Comparison of ENCODE assay signal across 10 mouse cellular contexts in the genomic region with DNA sequence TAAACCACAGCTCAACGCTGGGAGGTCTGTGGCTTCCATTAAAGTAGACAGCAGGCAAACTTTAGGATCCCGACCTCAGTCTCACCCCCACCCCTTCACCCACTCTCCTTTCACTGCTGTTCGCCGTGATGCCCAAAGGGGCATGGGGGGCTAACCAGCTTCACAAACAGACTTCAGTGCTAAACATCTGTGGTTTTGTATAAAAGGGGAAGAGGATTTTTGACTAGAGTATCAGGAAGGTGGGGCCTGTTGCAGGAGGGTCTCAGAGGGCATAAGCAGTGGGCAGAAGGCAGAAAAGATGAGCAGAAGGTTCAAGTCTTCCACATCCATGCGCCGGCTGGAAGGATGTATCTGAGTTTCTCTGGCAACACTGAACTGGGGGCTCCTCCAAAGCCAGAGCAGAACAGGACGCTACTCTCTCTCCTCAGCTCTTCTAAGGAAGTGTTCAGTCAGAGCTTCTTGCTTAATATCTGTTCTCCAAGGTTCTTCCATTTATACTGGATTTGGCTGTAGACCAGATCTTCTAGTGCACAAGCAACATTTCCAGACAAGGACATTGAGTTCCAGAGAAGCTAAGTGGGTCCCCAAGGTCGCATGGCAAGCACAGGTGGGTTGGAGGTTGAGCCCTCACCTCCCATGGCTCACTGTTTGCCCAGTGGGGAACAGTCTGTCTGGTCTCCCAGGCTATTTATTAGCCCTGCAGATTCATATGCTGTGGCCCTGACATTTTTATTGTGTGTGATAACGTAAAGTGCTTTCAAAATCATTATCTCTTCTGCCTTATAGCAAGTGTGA. TPM values are rescaled to one million over a fixed set of nuclear protein-coding genes. Genes with fewer than 3 reads are reported as not detected.
A peak's percentile ranks its signal among the peaks of the same experiment; 100 is the strongest.
DNase-seq lines count a peak whose midpoint lies in the region; ATAC-seq lines count a peak whose summit lies in the region.
"Had no signal": no experiment of that assay in that cellular context is flagged by ENCODE, and none has a peak within 500 bp of the region (broad histone marks: within the 10 kb centered on the region; RNA-seq: fewer than 3 reads in every experiment).

No protein-coding gene starts in this region.

- H3K27me3 ChIP-seq in heart, embryonic 13.5 days (replicated peaks), result no peaks in the 10 kb centered on the region
- peaks cover 7% of the 10 kb centered on the region; the same call in 1 of the 2 replicates for H3K27me3 ChIP-seq in hindbrain, embryonic 12.5 days
- peaks cover 30% of the 10 kb centered on the region for H3K27me3 ChIP-seq in midbrain, embryonic 12.5 days

- intact Hi-C loops in heart, postnatal 36 days (cut with DNase I), result no loop called here

- peaks cover 41% of the 10 kb centered on the region for H3K4me1 ChIP-seq in heart, embryonic 13.5 days
- H3K4me1 ChIP-seq in hindbrain, embryonic 12.5 days, result peaks cover 27% of the 10 kb centered on the region
- H3K4me1 ChIP-seq in midbrain, embryonic 12.5 days, result peaks cover 24% of the 10 kb centered on the region

- H3K4me3 ChIP-seq in heart, embryonic 13.5 days, result peak overlapping the region; percentile 87
- H3K4me3 ChIP-seq in hindbrain, embryonic 12.5 days, result peak overlapping the region; percentile 58; the same call in 1 of the 2 replicates
- no peak overlapping the region for H3K4me3 ChIP-seq in midbrain, embryonic 12.5 days
- H3K4me3 ChIP-seq: liver, embryonic 15.5 days had no signal

- no peak overlapping the region for H3K27ac ChIP-seq in heart, embryonic 13.5 days (replicated peaks)
- H3K27ac ChIP-seq in hindbrain, embryonic 12.5 days, result no peak overlapping the region
- H3K27ac ChIP-seq in midbrain, embryonic 12.5 days (replicated peaks), result no peak overlapping the region
- H3K27ac ChIP-seq: liver, embryonic 15.5 days had no signal

- H3K9ac ChIP-seq in heart, embryonic 13.5 days, result peak overlapping the region; percentile 95
- H3K9ac ChIP-seq in hindbrain, embryonic 12.5 days, result no peak overlapping the region
- no peak overlapping the region for H3K9ac ChIP-seq in midbrain, embryonic 12.5 days (replicated peaks)
- H3K9ac ChIP-seq: liver, embryonic 15.5 days had no signal

- ATAC-seq in heart, embryonic 13.5 days (ENCODE audit: extremely low read depth, insufficient number of reproducible peaks, low FRiP score, low TSS enrichment), result no peak
- ATAC-seq in common myeloid progenitor, adult 5-6 weeks (replicated peaks; ENCODE audit: low read depth, poor library complexity, severe bottlenecking), result peak; percentile 45
- ATAC-seq in hindbrain, embryonic 12.5 days (ENCODE audit: low FRiP score), result no peak
- no peak for ATAC-seq in midbrain, embryonic 12.5 days (ENCODE audit: low FRiP score, low read depth)

- no peaks in the 10 kb centered on the region for H3K9me3 ChIP-seq in heart, embryonic 13.5 days
- H3K9me3 ChIP-seq in hindbrain, embryonic 12.5 days (replicated peaks), result no peaks in the 10 kb centered on the region
- no peaks in the 10 kb centered on the region for H3K9me3 ChIP-seq in midbrain, embryonic 12.5 days
- H3K9me3 ChIP-seq: G1E; liver, embryonic 15.5 days had no signal

- DNase-seq in heart, postnatal 36 days, result no peak
- no peak for DNase-seq in layer of hippocampus, postnatal 14 days (ENCODE audit: low spot score in 2 of 2)
- no peak for DNase-seq in frontal cortex, postnatal 25 days (ENCODE audit: low spot score in 2 of 2)
- DNase-seq in cerebellum, adult 11-12 months, result no peak

- H3K4me2 ChIP-seq in heart, embryonic 13.5 days, result peak overlapping the region; percentile 86
- H3K4me2 ChIP-seq in hindbrain, embryonic 12.5 days (replicated peaks), result peak overlapping the region; percentile 92
- H3K4me2 ChIP-seq in midbrain, embryonic 12.5 days (replicated peaks), result peak overlapping the region; percentile 95
- H3K4me2 ChIP-seq: liver, embryonic 15.5 days had no signal

- 52% methylated on average over 9 of the region's 9 CpGs for WGBS in heart, embryonic 13.5 days
- WGBS in hindbrain, embryonic 12.5 days, result 56% methylated on average over 9 of the region's 9 CpGs
- WGBS in midbrain, embryonic 12.5 days, result 55% methylated on average over 9 of the region's 9 CpGs

- H3K36me3 ChIP-seq in heart, embryonic 13.5 days, result peaks cover 18% of the 10 kb centered on the region
- 0 out of 2 replicates have a peak, but pooled peaks cover 6% of the 10 kb centered on the region for H3K36me3 ChIP-seq in hindbrain, embryonic 12.5 days
- H3K36me3 ChIP-seq in midbrain, embryonic 12.5 days, result no peaks in the 10 kb centered on the region
- H3K36me3 ChIP-seq: liver, embryonic 15.5 days had no signal

RNA-seq across cellular contexts. Expression of a gene that starts 2.8 kb away (rescaled TPM):
- polyA plus RNA-seq in heart, embryonic 13.5 days (2015; fragmentation: Nextera tagmentation; extraction: Ambion mirVana), result 6.2 and 7.0 TPM in 2 replicates
- total RNA-seq in heart, postnatal 36 days (2021), result 10 to 100 TPM; 21.2 to 25.2 TPM
- total RNA-seq in common myeloid progenitor, adult 5-6 weeks (2017), result 6.4 and 9.7 TPM in 2 replicates
- 11.0 and 12.0 TPM in 2 replicates for polyA plus RNA-seq in hindbrain, embryonic 12.5 days (2016; fragmentation: Nextera tagmentation; extraction: Ambion mirVana)
- polyA plus RNA-seq in midbrain, embryonic 12.5 days (2016; fragmentation: Nextera tagmentation; extraction: Ambion mirVana), result 5.3 and 5.8 TPM in 2 replicates
- total RNA-seq in layer of hippocampus, postnatal 14 days (2021), result 100 to 1,000 TPM; 380 TPM

RNA-seq across cellular contexts. Expression of a gene that starts 25.4 kb away (rescaled TPM):
- 10.8 and 12.1 TPM in 2 replicates for polyA plus RNA-seq in heart, embryonic 13.5 days (2015; fragmentation: Nextera tagmentation; extraction: Ambion mirVana)
- total RNA-seq in heart, postnatal 36 days (2021), result 10 to 100 TPM; 10.9 to 11.4 TPM
- total RNA-seq in common myeloid progenitor, adult 5-6 weeks (2017), result 25.4 and 35.6 TPM in 2 replicates
- polyA plus RNA-seq in hindbrain, embryonic 12.5 days (2016; fragmentation: Nextera tagmentation; extraction: Ambion mirVana), result 22.6 and 24.1 TPM in 2 replicates
- polyA plus RNA-seq in midbrain, embryonic 12.5 days (2016; fragmentation: Nextera tagmentation; extraction: Ambion mirVana), result 22.3 and 22.9 TPM in 2 replicates
- 10 to 100 TPM; 13.0 to 13.6 TPM for total RNA-seq in layer of hippocampus, postnatal 14 days (2021)

Comparison
In these comparisons a context has a peak if more than half of its experiments do, and no peak if none do; other contexts are left out.
1. RNA of a gene that starts 2.8 kb away (total RNA-seq): 380 TPM in layer of hippocampus, postnatal 14 days; 21.2 to 25.2 TPM in heart, postnatal 36 days and 6.4 to 9.7 TPM in common myeloid progenitor, adult 5-6 weeks; every median in the first group is over 10 times any median in the second.
2. Peak in every context shown above with its lines, with median percentiles within 50 percentile points of each other: H3K4me2 ChIP-seq.